Mouse (Mus musculus): ENCODE data around the gene Fhdc1.

The Fhdc1 gene

DNA sequence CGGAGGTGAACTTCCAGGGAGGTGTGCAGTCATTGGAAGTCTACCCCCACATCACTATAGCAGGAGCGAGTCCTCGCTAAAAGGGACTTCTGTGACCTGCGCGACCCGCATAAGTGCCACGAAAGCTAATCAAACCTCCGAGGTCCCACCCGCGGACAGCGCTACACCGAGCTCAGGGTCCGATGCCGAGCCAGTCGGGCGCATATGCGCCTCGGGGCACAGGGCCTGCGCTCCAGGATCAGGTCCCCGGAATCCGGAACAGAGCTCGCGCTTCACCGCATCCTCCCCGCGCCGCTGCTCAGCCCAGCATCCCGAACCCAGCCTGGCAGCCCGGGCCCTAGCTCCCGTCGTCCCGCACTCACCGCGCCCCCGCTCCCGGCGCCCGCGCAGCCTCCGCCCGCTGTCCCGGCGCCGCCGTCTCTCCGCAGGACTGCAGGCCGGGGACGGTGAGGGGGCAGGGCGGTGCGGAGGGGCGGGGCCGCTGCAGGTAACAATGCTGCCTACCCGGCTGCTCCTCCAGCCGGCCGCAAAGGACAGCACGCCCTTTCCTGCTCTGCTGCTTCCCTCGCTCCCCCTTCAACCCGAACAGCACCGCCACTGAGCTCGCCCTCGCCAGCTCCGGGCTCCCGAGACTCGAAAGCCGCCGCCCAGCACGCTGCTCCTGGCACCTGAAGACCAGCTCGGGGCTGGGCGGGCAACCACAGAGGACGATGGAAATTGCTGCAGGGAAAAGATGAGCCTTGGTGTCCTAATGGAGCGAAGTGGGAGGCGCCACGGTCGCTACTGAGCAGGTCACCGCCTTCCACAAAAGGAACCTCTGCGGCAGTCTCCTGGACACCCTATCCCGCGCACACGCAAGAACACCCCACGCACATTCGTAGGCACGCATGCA lies at the start of gene Fhdc1:
Fhdc1 (minus strand) TSS at position 424 of the 892 bp plus-strand sequence.
- no peak for DNase-seq (ENCODE audit: extremely low read depth, low read depth)

DNA sequence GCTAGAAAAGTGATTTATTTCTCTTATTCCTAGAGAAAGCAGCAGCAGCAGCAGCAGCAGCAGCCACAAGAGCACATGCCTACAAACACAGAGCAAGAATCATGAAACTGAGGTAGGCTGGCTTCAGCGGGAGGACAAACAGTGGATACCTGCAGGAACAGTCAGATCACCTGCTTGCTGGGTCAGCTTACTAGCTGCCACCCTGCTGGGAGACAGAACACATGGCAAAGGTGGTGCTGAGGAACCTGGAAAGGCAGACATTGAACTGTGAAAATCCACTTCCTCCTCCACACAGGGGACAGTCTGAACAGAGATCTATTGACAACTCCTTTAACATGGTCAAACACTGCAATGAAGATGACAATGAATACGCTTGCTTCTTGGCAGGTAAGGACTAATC lies 48.8 kb upstream of the Fhdc1 start:
- DNase-seq (ENCODE audit: extremely low read depth, low read depth) = no peak

DNA sequence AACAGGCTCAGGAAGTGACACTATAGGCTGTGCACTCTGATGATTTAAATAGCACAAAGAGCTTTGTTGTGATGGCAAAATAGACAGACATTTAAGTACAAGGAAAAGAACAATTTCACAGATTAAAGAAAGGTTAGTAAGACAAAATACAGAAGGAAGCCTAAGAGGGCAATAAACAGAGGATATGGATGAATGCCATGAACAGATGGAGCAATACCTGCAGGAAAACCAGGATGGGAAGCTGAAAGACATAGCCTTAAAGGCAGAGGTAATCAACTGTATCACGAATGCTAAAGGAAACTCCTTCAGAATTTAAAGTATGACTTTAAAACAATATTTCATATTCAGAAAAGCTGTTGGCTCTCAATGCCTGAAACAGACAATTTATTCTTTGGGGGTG lies 44.7 kb upstream of the Fhdc1 start:
- DNase-seq (ENCODE audit: extremely low read depth, low read depth) = no peak

DNA sequence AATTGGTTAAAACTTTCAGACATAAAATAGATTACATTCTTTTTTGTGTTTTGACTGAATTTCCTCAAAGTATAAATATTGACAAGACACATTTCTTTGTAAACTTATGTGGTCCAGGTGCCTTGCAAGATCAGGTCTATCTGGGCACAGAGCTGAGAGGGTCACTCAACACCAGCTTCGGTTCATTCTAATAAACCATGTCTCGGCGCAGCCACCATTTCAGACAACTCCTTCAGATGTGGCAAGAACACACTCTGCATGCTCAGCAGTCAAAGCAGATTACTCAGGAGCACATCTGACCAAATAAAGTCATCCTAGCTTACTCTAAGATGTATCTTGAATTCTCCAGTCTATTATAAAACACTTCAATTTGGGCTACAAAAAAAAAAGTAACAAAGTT lies 35.9 kb upstream of the Fhdc1 start:
- DNase-seq (ENCODE audit: extremely low read depth, low read depth) = no peak

DNA sequence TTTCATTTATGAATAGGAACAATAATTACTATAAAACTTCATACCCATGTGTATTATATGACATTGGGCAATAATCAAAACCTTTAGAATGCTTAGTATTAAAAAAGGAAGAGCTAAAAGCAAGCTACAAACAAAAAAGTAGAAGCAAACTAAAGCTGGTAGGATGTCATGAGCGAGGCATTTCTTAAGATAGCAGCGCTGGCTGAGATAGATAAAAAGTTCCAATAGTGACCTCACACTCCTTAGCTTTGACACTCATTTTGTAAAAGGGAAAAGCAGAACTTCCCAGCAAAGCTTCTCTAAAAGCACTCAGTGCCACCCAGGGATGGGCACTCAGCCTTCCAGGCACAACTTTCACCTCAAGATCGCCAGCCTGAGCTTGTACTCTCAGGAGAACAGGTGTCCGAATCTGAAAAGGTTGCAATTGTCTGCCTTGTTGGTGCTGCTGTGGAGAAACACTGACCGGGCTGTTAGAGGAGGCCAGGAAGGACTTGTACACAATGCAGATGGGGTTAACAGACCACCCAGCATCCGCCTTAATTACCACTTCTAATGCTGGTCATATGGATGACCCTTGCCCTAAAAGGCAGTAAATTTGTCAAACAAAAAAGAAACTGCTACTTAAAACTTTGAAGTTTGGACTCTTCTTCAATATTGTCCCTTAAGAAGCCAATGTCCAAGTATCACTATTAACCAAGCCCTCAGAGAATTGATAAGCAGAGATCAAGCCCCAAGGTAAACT lies 32.7 kb upstream of the Fhdc1 start:
- peak; percentile 85 for DNase-seq (ENCODE audit: extremely low read depth, low read depth)

DNA sequence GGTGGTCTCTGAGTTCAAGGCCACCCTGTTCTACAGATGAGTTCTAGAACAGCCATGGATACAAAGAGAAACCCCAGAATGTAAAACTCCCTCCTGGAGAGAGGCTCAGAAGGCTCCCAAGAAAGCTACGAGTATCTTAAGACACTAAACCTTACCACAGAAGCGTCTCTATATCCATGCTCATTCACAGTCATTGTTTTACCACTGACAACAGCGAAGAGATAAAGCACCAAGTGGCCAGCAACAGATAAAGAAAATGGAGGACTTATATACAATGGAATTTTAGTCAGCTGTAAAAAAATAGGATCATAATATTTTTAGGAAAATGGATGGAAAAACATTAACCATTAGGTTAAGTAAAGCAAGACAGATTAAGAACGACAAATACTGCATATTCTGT lies 25.0 kb upstream of the Fhdc1 start:
- DNase-seq (ENCODE audit: extremely low read depth, low read depth) = no peak

DNA sequence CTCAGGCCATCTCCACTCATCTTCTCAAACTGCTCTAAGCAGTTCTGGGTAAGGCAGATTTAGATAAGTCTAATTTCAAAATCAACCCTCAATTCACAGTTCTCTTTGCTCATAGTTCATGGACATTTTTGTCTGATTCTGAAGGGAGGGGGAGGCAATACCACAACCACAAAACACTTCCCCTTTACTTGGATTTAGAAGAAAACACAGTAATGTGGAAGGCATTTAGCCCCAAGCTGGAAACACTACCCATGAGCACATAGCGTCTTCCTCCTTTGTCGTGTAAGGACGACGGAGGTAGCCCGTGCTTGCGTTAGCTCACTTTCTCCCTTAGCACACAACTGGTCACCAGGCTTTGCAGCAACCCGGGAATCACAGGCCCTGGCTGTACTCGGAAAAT lies 24.1 kb upstream of the Fhdc1 start:
- peak; percentile 84 for DNase-seq (ENCODE audit: extremely low read depth, low read depth)

DNA sequence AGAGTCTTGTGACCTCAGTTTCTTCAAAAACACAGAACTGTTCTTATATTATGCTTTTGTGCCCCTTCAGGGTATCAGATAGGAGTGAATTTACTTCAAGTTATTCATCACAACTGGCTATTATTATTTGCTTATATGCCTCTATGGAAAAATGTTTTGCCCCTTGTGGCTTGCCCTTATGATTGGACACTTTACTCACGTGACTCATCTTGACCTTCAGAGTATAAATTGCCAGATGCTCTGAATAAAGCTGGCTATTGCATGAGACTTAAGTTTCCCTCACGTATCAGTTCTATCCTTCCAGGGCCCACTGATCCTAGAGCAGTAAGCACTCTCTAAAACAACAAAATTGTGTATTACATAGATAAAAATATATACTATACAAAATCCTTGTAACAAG lies 21.9 kb upstream of the Fhdc1 start:
- DNase-seq (ENCODE audit: extremely low read depth, low read depth) = no peak

DNA sequence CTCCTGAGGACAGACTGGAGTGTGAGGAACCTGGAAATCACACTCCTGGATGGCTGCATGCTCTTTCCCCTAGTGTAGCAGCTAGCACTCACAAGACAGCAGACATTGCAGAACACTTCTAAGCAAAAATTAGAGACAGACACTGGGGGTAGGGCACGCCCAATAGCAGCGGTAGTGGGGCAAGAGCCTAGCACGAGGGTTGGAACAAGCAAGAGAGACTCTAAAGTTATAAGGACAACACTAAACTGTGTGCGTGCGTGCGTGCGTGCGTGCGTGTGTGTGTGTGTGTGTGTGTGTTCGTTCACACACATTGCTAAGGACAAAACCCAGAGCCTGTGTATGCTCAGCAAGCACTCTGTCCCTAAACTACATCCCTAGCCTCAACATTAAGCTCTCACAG lies 20.3 kb upstream of the Fhdc1 start:
- no peak for DNase-seq (ENCODE audit: extremely low read depth, low read depth)

DNA sequence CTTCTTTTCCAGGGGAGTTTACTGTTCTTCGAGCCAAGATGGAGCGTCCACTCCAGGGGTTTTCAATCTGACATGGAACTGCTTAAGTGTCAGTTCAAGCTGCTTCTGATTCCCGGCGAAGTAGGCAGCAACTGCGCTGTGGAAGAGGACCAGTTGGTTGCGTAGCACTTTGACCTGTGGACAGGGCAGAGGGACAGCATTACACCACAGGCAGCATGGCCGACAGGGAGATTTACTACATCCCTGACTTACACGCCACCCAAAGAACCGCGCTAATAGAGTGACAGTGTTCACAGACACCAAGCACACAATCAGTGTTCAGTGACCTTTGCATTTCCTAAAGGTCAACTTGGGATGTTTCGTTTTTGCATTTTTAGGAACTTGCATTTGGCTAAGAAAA lies 17.5 kb upstream of the Fhdc1 start:
- no peak for DNase-seq (ENCODE audit: extremely low read depth, low read depth)

DNA sequence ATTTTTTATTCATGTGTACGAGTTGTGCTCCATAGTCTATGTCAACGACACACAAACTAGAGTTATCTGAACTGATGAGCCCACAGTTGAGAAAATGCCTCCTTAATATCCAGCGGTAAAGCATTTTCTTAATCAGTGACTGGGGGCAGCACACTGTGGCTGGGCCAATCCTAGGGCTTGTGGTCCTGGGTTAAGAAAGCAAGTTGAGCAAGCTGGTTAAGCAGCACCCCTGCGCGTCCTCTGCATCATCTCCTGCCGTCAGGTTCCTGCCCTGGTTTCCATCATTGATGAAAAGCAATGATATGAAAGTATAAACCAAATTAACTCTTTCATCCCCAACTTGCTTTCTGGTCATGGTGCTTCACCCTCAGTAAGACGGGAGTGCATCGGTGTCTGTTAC lies 12.4 kb upstream of the Fhdc1 start:
- DNase-seq (ENCODE audit: extremely low read depth, low read depth) = no peak

DNA sequence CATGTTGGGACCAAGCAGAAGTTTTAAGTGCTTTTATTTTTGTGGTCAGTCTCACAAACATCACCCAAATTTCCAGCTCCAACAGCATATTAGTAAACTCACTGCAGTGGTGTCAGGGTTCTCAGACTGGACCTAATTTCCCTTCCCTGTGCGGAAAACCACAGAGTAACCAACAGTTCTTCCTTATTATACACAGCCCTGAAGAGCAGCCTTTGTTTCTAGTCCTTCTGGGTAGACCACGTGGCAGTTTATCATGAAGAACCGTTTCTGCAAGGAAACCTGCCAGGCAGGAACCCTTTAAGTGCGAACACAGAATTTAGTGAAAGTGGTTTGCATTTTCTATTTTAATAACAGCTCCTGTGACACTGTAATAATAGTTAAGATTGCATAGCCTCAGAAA lies 11.9 kb upstream of the Fhdc1 start:
- DNase-seq (ENCODE audit: extremely low read depth, low read depth) = no peak

DNA sequence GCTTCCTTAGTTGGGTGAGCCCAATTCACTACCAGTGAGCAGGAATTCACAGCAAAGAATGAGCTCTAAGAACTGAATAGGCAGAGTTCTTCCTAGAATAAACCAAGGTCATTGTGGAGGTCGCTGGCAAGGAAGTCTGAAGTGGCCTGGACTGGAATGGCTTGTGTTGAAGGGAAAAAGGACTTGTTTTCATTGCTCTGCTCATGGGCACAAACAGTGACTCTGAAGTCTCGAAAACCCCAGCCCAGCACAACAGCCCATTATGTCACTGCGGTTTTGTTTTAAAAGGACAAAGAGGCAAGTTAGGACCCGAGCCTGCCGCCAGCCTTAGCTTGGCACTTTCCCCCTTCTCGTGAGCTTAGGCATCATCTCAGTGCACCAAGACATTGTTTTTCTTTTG lies 8.5 kb upstream of the Fhdc1 start:
- no peak for DNase-seq (ENCODE audit: extremely low read depth, low read depth)

DNA sequence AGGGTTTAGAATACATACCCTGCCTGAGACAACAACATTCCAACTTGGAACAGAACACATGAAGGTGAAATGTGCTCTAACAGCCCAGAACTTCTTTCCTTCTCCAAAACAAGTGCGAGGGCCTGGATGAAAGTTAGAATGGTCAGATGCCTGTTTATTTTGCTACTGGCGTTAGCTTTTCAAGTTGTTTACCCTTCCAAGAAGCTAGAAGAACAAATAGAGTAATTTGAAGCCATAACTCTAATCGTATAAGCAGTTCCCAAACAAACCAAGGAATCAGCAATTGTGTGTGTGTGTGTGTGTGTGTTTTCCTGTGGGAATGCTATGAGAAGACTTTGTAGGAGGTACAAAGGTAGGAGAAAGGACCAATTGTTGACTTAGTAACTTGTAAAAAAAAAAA lies 4.7 kb upstream of the Fhdc1 start:
- DNase-seq (ENCODE audit: extremely low read depth, low read depth) = no peak

DNA sequence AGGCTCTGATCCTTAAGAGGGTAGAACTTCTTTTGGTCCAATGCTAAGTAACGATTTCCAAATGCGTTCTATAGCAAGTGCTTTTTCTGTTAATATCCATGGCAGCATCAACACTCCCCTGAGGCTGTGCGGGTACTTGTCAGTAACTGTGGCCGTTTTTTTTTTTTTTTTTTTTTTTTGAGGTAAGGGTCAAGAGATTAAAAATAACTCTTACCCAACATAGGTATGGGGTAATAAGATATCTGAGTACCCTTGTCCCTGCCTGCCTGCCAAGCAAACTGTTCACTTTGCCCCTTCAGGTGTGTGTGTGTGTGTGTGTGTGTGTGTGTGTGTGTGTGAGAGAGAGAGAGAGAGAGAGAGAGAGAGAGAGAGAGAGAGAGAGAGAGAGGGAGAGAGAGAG lies 4.1 kb upstream of the Fhdc1 start:
- DNase-seq (ENCODE audit: extremely low read depth, low read depth) = no peak

DNA sequence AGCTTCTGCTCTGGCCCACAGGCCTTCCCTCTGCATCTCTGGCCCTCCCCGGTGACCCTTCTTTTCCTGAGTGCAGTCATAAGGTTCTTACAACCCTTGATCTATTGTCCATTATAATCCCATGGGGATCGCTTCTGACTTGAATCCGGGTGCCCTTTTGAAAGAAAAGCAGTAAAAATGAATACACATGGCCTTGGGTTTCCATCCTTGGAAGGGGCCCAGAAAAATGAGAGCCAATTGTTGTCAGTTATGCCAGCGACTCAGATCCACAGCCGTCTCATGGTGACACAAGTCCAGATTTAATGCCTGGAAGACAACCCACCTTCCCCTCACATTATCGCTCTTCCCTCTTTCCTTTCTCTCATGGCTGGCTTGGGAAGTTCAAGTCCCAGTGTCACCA lies 1.9 kb upstream of the Fhdc1 start:
- DNase-seq (ENCODE audit: extremely low read depth, low read depth) = no peak

DNA sequence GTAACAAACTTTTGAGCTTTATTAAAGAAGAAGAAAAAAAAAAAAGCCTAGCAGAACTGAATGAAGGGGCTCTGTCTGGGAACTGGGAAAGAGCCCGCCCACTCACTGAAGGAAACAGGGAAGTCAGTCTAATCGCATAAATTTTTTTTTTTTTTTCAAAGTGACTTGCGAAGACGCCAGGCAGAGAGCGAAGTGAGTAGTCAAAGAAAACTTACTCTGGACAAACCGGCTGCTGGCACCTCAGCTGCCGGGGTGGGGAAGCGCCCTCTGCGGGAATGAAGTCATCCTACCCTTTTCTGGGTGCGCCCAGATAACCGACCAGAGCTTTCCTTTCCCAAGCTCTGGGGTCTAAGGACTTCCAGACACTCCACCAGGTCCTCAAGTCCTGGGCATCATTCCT lies 875 bp upstream of the Fhdc1 start:
- peak; percentile 71 for DNase-seq (ENCODE audit: extremely low read depth, low read depth)

DNA sequence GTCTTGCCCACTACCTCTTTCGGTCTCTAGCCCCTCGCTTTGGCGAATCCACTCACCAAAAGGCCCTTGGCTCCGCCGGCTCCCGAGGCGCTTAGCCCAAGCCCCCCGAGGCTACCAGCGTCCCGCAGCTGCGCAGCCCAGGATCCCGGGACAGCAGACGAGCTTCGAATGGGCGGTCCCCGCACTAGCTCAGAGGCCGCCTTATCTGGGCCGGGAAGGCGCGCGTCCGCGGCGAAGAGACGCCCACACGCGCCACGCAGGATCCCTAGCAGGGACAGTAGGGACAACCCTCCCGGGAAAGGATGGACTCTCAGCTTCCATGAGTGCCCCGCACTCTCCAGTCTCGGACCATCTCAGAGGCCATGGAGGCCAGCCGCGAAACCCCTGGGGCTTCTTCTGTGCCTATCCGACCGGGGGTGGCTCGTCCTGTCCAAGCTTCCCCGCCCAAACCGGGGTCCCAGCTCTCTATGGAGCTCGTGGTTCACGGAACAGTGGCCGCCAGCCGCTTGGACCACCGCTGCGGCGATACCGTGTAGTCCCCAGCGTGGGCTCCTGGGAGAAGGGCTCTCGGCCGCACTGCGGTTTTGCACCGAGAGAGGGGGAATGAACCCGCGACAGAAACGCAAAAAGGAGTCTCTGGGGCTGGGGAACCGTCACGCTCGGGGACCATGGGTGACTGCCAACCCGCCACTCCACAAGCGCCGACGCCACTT lies 780 bp downstream of the Fhdc1 start:
- DNase-seq (ENCODE audit: extremely low read depth, low read depth) = no peak

DNA sequence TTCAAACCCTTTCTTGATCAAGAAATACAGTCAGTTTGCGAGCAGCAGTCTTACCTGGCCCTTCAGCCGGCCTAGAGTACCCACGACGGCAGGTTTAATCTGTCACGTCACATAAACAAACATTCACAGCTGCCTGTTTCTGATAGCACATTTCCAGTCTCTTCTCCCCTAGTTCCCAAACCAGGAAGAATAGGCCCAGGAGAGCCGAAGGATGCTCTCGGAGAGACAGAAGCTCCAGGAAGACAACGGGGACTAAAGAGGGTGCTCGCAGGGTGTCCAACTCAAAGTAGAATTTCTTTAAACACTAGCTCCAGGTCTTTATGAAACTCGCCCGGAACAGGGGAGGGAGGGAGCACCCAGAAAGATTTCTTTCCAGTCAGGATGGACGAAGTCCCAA lies 1.3 kb downstream of the Fhdc1 start:
- DNase-seq (ENCODE audit: extremely low read depth, low read depth) = no peak

DNA sequence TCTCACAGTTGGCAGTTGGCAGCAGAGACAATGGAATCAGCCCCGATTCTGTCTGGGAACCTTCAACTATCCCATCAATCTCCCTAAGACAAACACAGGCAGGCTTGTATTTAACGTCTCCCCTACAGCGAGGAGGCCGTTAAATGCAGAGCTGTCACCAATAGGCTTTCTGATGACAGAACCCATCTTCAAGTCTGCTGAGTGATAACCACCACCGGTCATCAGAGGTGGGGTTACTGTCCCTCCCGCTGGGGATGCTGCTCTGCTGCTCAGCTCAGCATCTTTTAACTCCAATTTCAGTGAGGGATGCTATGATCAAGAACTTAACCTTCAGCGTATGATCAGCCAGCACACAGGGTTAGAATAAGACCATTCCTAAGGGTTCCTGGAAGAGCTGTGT lies 2.0 kb downstream of the Fhdc1 start:
- no peak for DNase-seq (ENCODE audit: extremely low read depth, low read depth)

DNA sequence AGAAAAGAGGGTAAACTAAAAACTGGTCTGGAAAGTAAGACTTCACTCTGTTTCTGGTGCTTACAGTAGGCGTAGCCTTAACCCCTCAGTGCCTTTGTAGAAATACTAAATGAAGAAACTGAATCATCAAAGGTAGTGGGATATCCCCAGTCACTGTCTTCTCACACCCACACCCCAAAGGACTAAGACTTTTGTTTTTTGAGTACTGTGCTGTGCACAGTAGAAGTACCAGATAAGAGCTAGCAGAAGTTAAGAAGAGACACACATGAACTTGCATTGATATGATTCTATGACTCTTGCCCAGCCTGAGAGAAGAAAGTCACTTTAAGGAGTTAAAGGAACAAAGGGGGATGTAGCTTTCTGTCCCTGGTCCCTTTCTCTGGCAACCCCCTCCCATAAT lies 2.7 kb downstream of the Fhdc1 start:
- DNase-seq (ENCODE audit: extremely low read depth, low read depth) = peak; percentile 78
